Mouse (Mus musculus): ENCODE data around the gene Slc24a4. TPM values are rescaled to one million over a fixed set of nuclear protein-coding genes. Genes with fewer than 3 reads are reported as not detected.
A peak's percentile ranks its signal among the peaks of the same experiment; 100 is the strongest.
"Not testable (repeated sequence)": the region's sequence is repeated elsewhere in the genome, so short reads cannot be mapped to it uniquely, and the experiment has no call there.

Gene Slc24a4
- total RNA-seq, 2 experiments from 2014 or later: 0.45 to 0.87 TPM

GRCm38 (mm10) chr12:102250316-102250715 is 121.8 kb downstream of the Slc24a4 start:
- no peak for DNase-seq

GRCm38 (mm10) chr12:102251070-102251469 is 122.5 kb downstream of the Slc24a4 start:
- DNase-seq: no peak

GRCm38 (mm10) chr12:102251985-102252384 is 123.5 kb downstream of the Slc24a4 start:
- DNase-seq: no peak

- DNase-seq: no peak
These were observed 124.0 kb downstream of the Slc24a4 start for GRCm38 (mm10) chr12:102252525-102252924.

GRCm38 (mm10) chr12:102255012-102255411 is 126.5 kb downstream of the Slc24a4 start:
- DNase-seq: no peak

- no peak for DNase-seq
These were observed 130.1 kb downstream of the Slc24a4 start for GRCm38 (mm10) chr12:102258522-102259112.

- DNase-seq: no peak
These were observed 133.4 kb downstream of the Slc24a4 start for GRCm38 (mm10) chr12:102261933-102262396.

- no peak for DNase-seq
These were observed 134.3 kb downstream of the Slc24a4 start for GRCm38 (mm10) chr12:102262809-102263208.

- DNase-seq: no peak
These were observed 134.7 kb downstream of the Slc24a4 start for GRCm38 (mm10) chr12:102263249-102263648.

GRCm38 (mm10) chr12:102266433-102266832 is 137.9 kb downstream of the Slc24a4 start:
- no peak for DNase-seq

- no peak for DNase-seq
These were observed 140.6 kb downstream of the Slc24a4 start for GRCm38 (mm10) chr12:102269144-102269543.

- DNase-seq: no peak
These were observed 142.4 kb downstream of the Slc24a4 start for GRCm38 (mm10) chr12:102270776-102271405.

GRCm38 (mm10) chr12:102271447-102271846 is 142.9 kb downstream of the Slc24a4 start:
- DNase-seq: peak; percentile 83

- DNase-seq: peak; percentile 70
These were observed 147.4 kb downstream of the Slc24a4 start for GRCm38 (mm10) chr12:102275833-102276443.

- not testable (repeated sequence) for DNase-seq
These were observed 151.8 kb downstream of the Slc24a4 start for GRCm38 (mm10) chr12:102280290-102280689.

- DNase-seq: no peak
These were observed 152.5 kb downstream of the Slc24a4 start for GRCm38 (mm10) chr12:102280867-102281503.

- no peak for DNase-seq
These were observed 153.6 kb downstream of the Slc24a4 start for GRCm38 (mm10) chr12:102282126-102282525.

- peak; percentile 77 for DNase-seq
These were observed 154.4 kb downstream of the Slc24a4 start, which contains the start of gene Rin3 for GRCm38 (mm10) chr12:102282763-102283482. Gene Rin3 (plus strand): TSS chr12:102283048.

- peak; percentile 80 for DNase-seq
These were observed 155.1 kb downstream of the Slc24a4 start for GRCm38 (mm10) chr12:102283483-102284266.

- DNase-seq: no peak
These were observed 155.7 kb downstream of the Slc24a4 start for GRCm38 (mm10) chr12:102284267-102284610.

GRCm38 (mm10) chr12:102284618-102285159 is 156.2 kb downstream of the Slc24a4 start:
- no peak for DNase-seq
